Comparison of ENCODE assay signal across 9 mouse cellular contexts in the genomic region with DNA sequence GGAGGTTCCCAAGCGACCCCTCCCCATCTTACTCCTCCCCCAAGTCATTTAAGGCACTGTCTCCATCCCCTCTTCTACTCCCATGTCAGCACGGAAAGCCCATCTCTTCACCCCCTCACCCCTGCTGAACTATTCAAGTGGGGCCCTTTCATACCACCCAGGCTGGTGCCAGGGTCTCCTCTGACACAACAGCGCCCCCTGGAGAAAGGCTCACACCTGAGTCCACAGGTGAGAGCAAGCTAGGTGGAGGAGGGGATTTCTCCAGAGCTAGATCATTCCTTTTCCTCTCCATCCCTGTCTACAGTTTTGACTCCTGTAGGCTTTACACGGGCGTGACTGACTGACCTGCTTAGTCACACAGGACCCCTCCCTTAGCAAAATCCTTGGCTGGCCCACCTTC.
A peak's percentile ranks its signal among the peaks of the same experiment; 100 is the strongest.
DNase-seq lines count a peak whose midpoint lies in the region; ATAC-seq and TF ChIP-seq lines count a peak whose summit lies in the region.
"Had no signal": no experiment of that assay in that cellular context is flagged by ENCODE, and none has a peak within 500 bp of the region (broad histone marks: within the 10 kb centered on the region; RNA-seq: fewer than 3 reads in every experiment).

No protein-coding gene starts in this region.

- H3K9ac ChIP-seq in kidney, embryonic 16.5 days (replicated peaks; ENCODE audit: low read length), result no peak overlapping the region
- H3K9ac ChIP-seq: neural tube, embryonic 13.5 days had no signal

- peak; percentile 56 for TF ChIP-seq CTCF in Patski (IDR thresholded peaks at IDR 0.05)

- DNase-seq in heart, adult 18-20 months, result peak; percentile 31 to 54
- DNase-seq in heart, postnatal 25 days (ENCODE audit: low spot score), result no peak
- DNase-seq in Patski (ENCODE audit: low read depth, low spot score), result no peak
- peak; percentile 22 to 56 for DNase-seq in spleen, postnatal 14 days (ENCODE audit: low spot score in 2 of 2)
- DNase-seq in layer of hippocampus, postnatal 14 days (ENCODE audit: low spot score in 2 of 2), result no peak
- DNase-seq in left cerebral cortex, postnatal 14 days (ENCODE audit: low spot score in 2 of 2), result no peak
- DNase-seq in cerebellum, adult 9-11 months, result no peak

- 40% methylated on average over 5 of the region's 5 CpGs for WGBS in kidney, embryonic 16.5 days

- CTCF ChIA-PET in Patski (lab: Charles Lee), result interaction anchor here (1.0 to 1.3 kb wide), 3 partner anchors 9 to 149 kb away, joined by 3 to 5 read pairs (median 3); no protein-coding TSS in a partner anchor

- intact Hi-C loops in heart, postnatal 25 days (cut with DNase I), result loop anchor here (5.0 kb wide), 1 partner anchor 51 kb away; no protein-coding TSS in a partner anchor
- intact Hi-C loops in left cerebral cortex, postnatal 14 days (cut with DNase I), result no loop called here

- no peak overlapping the region for H3K4me2 ChIP-seq in kidney, embryonic 16.5 days (replicated peaks; ENCODE audit: low read depth, low read length)
- H3K4me2 ChIP-seq: neural tube, embryonic 13.5 days had no signal

- POLR2A ChIA-PET in Patski (lab: Charles Lee), result no interaction called here

- no peak overlapping the region for H3K4me3 ChIP-seq in kidney, embryonic 16.5 days (ENCODE audit: low read length)
- H3K4me3 ChIP-seq: neural tube, embryonic 13.5 days had no signal

- H3K27me3 ChIP-seq in Patski, result no peaks in the 10 kb centered on the region
- H3K27me3 ChIP-seq in kidney, embryonic 16.5 days (ENCODE audit: insufficient read depth, low read length), result no peaks in the 10 kb centered on the region
- H3K27me3 ChIP-seq: neural tube, embryonic 13.5 days had no signal

- no peaks in the 10 kb centered on the region for H3K36me3 ChIP-seq in kidney, embryonic 16.5 days (ENCODE audit: insufficient read depth, low read length)
- H3K36me3 ChIP-seq: neural tube, embryonic 13.5 days had no signal

- H3K9me3 ChIP-seq in kidney, embryonic 16.5 days (ENCODE audit: low read length), result peaks cover 2% of the 10 kb centered on the region; the same call in 1 of the 2 replicates
- H3K9me3 ChIP-seq: neural tube, embryonic 13.5 days had no signal

- ATAC-seq in Patski, result no peak
- no peak; the same call in 1 of the 2 replicates for ATAC-seq in kidney, embryonic 16.5 days (ENCODE audit: low FRiP score, low TSS enrichment)

- in situ Hi-C loops in Patski (cut with MboI; ENCODE audit: low pct_unique_long_range_greater_than_20kb), result no loop called here

- peaks cover 33% of the 10 kb centered on the region; the same call in 1 of the 2 replicates for H3K4me1 ChIP-seq in kidney, embryonic 16.5 days (ENCODE audit: insufficient read depth, low read length)

- peak overlapping the region; percentile 87 for H3K27ac ChIP-seq in kidney, embryonic 16.5 days (ENCODE audit: low read length)
- H3K27ac ChIP-seq: neural tube, embryonic 13.5 days had no signal

Comparison
In these comparisons a context has a peak if more than half of its experiments do, and no peak if none do; other contexts are left out.
1. DNase-seq: peak in heart, adult 18-20 months (2 of 2) and spleen, postnatal 14 days (2 of 2); none in heart, postnatal 25 days (single experiment), Patski (single experiment), layer of hippocampus, postnatal 14 days (0 of 2), left cerebral cortex, postnatal 14 days (0 of 2) and cerebellum, adult 9-11 months (single experiment).